Mouse (Mus musculus) stomach, embryonic 15.5 days (tissue): ENCODE results near the gene Myo3b. TPM values are rescaled to one million over a fixed set of nuclear protein-coding genes. Genes with fewer than 3 reads are reported as not detected.

Experiments used
- ATAC-seq: fragments of 200-750 bp; cut with Nextera tagmentation; 2 replicates; pipeline ENCODE4 v1.8.0; 2017; ENCODE audit warnings: low read depth, moderate number of reproducible peaks, moderate TSS enrichment; ENCODE audit not compliant: insufficient read depth, low FRiP score
- H3K27ac ChIP-seq: fragments of 300-500 bp; sonication (generic); 2 replicates; pipeline ENCODE4 v1.5.1; 2015; ENCODE audit warnings: mild to moderate bottlenecking, inconsistent platforms
- H3K27me3 ChIP-seq: fragments of 300-500 bp; sonication (generic); replicated peaks from 2 replicates; pipeline ENCODE4 v1.6.1; 2015; ENCODE audit warnings: inconsistent platforms
- H3K36me3 ChIP-seq: fragments of 300-500 bp; sonication (generic); 2 replicates; pipeline ENCODE4 v1.6.1; 2015; ENCODE audit warnings: inconsistent platforms
- H3K4me1 ChIP-seq: fragments of 300-500 bp; sonication (generic); 2 replicates; pipeline ENCODE4 v1.6.1; 2015; ENCODE audit warnings: inconsistent platforms
- H3K4me2 ChIP-seq: fragments of 300-500 bp; sonication (generic); 2 replicates; pipeline ENCODE4 v1.6.1; 2015; ENCODE audit warnings: mild to moderate bottlenecking, inconsistent platforms
- H3K4me3 ChIP-seq: fragments of 300-500 bp; sonication (generic); replicated peaks from 2 replicates; pipeline ENCODE4 v1.5.1; 2015; ENCODE audit warnings: inconsistent platforms
- H3K9ac ChIP-seq: fragments of 300-500 bp; sonication (generic); 2 replicates; pipeline ENCODE4 v1.6.1; 2015; ENCODE audit warnings: inconsistent platforms
- H3K9me3 ChIP-seq: fragments of 300-500 bp; sonication (generic); 2 replicates; pipeline ENCODE4 v1.6.1; 2016; ENCODE audit warnings: inconsistent platforms
- WGBS: fragments of 180-500 bp; shearing (Covaris S2); methylation state at CpG from one replicate; pipeline ENCODE4 v1.1.7; 2015; 5-methylcytosine and 5-hydroxymethylcytosine counted together
- polyA plus RNA-seq: library from polyadenylated mRNA; unstranded; fragments of >200 nt; fragmentation: Nextera tagmentation; extraction: Ambion mirVana; gene quantifications from 2 replicates; pipeline ENCODE4 v1.2.1, GENCODE M21; 2015

Myo3b gene
- polyA plus RNA-seq, 1 experiment from 2014 or later: 0.37 TPM

- Histone ChIP-seq H3K27ac (no peak overlapping the region), H3K27me3 (no peaks in the 10 kb centered on the region), H3K4me1 (no peaks in the 10 kb centered on the region), H3K9ac (no peak overlapping the region), H3K4me2 (no peak overlapping the region), H3K4me3 (no peak overlapping the region), H3K36me3 (no peaks in the 10 kb centered on the region), H3K9me3 (no peaks in the 10 kb centered on the region)
- WGBS: 53% methylated on average over 12 of the region's 12 CpGs
- no peak for ATAC-seq
Observed at GRCm38 (mm10) chr2:70113798-70114782, 75.2 kb downstream of the Myo3b start.

GRCm38 (mm10) chr2:70118376-70119264, 79.7 kb downstream of the Myo3b start:
- ATAC-seq: no peak
- no peaks in the 10 kb centered on the region for H3K36me3 ChIP-seq
- no peak overlapping the region for H3K4me3 ChIP-seq
- no peak overlapping the region for H3K27ac ChIP-seq
- no peaks in the 10 kb centered on the region for H3K4me1 ChIP-seq
- H3K9ac ChIP-seq: no peak overlapping the region
- 46% methylated on average over 16 of the region's 16 CpGs for WGBS
- no peaks in the 10 kb centered on the region for H3K27me3 ChIP-seq
- no peak overlapping the region for H3K4me2 ChIP-seq
- H3K9me3 ChIP-seq: no peaks in the 10 kb centered on the region

GRCm38 (mm10) chr2:70119265-70119663, 80.3 kb downstream of the Myo3b start:
- Histone ChIP-seq H3K27ac (no peak overlapping the region), H3K9ac (no peak overlapping the region), H3K4me1 (no peaks in the 10 kb centered on the region), H3K4me2 (no peak overlapping the region), H3K27me3 (no peaks in the 10 kb centered on the region), H3K4me3 (no peak overlapping the region), H3K9me3 (no peaks in the 10 kb centered on the region), H3K36me3 (no peaks in the 10 kb centered on the region)
- ATAC-seq: no peak
- 87% methylated on average over 2 of the region's 2 CpGs for WGBS

GRCm38 (mm10) chr2:70126330-70126729, 87.4 kb downstream of the Myo3b start:
- peaks cover 26% of the 10 kb centered on the region for H3K27me3 ChIP-seq
- H3K36me3 ChIP-seq: no peaks in the 10 kb centered on the region
- no peak for ATAC-seq
- H3K9ac ChIP-seq: no peak overlapping the region
- H3K27ac ChIP-seq: no peak overlapping the region
- 67% methylated on average over 10 of the region's 10 CpGs for WGBS
- no peaks in the 10 kb centered on the region for H3K9me3 ChIP-seq
- peaks cover 7% of the 10 kb centered on the region for H3K4me1 ChIP-seq
- H3K4me3 ChIP-seq: no peak overlapping the region
- H3K4me2 ChIP-seq: no peak overlapping the region

GRCm38 (mm10) chr2:70126783-70127182, 87.9 kb downstream of the Myo3b start:
- ATAC-seq: no peak
- Histone ChIP-seq H3K27ac (no peak overlapping the region), H3K4me2 (peak overlapping the region; percentile 33), H3K9me3 (no peaks in the 10 kb centered on the region), H3K4me3 (0 out of 2 replicates have a peak overlapping the region, but pooled peaks have one; percentile 2), H3K9ac (no peak overlapping the region), H3K36me3 (no peaks in the 10 kb centered on the region), H3K4me1 (peaks cover 7% of the 10 kb centered on the region), H3K27me3 (peaks cover 26% of the 10 kb centered on the region)
- 2% methylated on average over 13 of the region's 13 CpGs for WGBS

GRCm38 (mm10) chr2:70127351-70128148, 88.6 kb downstream of the Myo3b start:
- peaks cover 26% of the 10 kb centered on the region for H3K27me3 ChIP-seq
- no peak overlapping the region for H3K9ac ChIP-seq
- no peaks in the 10 kb centered on the region for H3K36me3 ChIP-seq
- 17% methylated on average over 21 of the region's 21 CpGs for WGBS
- H3K4me1 ChIP-seq: peaks cover 7% of the 10 kb centered on the region
- H3K9me3 ChIP-seq: no peaks in the 10 kb centered on the region
- peak; percentile 39; the same call in 1 of the 2 replicates for ATAC-seq
- 0 out of 2 replicates have a peak overlapping the region, but pooled peaks have one; percentile 2 for H3K4me3 ChIP-seq
- no peak overlapping the region for H3K27ac ChIP-seq
- peak overlapping the region; percentile 33; the same call in 1 of the 2 replicates for H3K4me2 ChIP-seq

- Histone ChIP-seq H3K9ac (no peak overlapping the region), H3K4me1 (peaks cover 7% of the 10 kb centered on the region)
- no peak for ATAC-seq
Observed at GRCm38 (mm10) chr2:70128590-70128989, 89.7 kb downstream of the Myo3b start.

GRCm38 (mm10) chr2:70129566-70129965, 90.6 kb downstream of the Myo3b start:
- Histone ChIP-seq H3K27ac (no peak overlapping the region), H3K9ac (no peak overlapping the region), H3K4me2 (no peak overlapping the region), H3K27me3 (peaks cover 26% of the 10 kb centered on the region), H3K4me3 (no peak overlapping the region), H3K36me3 (no peaks in the 10 kb centered on the region), H3K9me3 (no peaks in the 10 kb centered on the region), H3K4me1 (peaks cover 7% of the 10 kb centered on the region)
- no peak for ATAC-seq
- 53% methylated on average over 3 of the region's 3 CpGs for WGBS

More at GRCm38 (mm10) chr2:70128590-70128989, 89.7 kb downstream of the Myo3b start:
- no peaks in the 10 kb centered on the region for H3K9me3 ChIP-seq
- peaks cover 26% of the 10 kb centered on the region for H3K27me3 ChIP-seq
- no peaks in the 10 kb centered on the region for H3K36me3 ChIP-seq
- no peak overlapping the region for H3K4me2 ChIP-seq
- WGBS: 55% methylated on average over 6 of the region's 6 CpGs
- no peak overlapping the region for H3K27ac ChIP-seq
- no peak overlapping the region for H3K4me3 ChIP-seq

- H3K4me2 ChIP-seq: no peak overlapping the region
- H3K4me1 ChIP-seq: no peaks in the 10 kb centered on the region
- no peaks in the 10 kb centered on the region for H3K9me3 ChIP-seq
- ATAC-seq: no peak
- no peak overlapping the region for H3K4me3 ChIP-seq
- WGBS: 86% methylated on average over 4 of the region's 4 CpGs
- peaks cover 4% of the 10 kb centered on the region; the same call in 1 of the 2 replicates for H3K27me3 ChIP-seq
- no peak overlapping the region for H3K9ac ChIP-seq
- H3K36me3 ChIP-seq: no peaks in the 10 kb centered on the region
- H3K27ac ChIP-seq: no peak overlapping the region
Observed at GRCm38 (mm10) chr2:70133281-70133680, 94.4 kb downstream of the Myo3b start.

- H3K4me2 ChIP-seq: no peak overlapping the region
- ATAC-seq: no peak
- H3K36me3 ChIP-seq: no peaks in the 10 kb centered on the region
- no peaks in the 10 kb centered on the region for H3K9me3 ChIP-seq
- H3K9ac ChIP-seq: no peak overlapping the region
- no peaks in the 10 kb centered on the region for H3K4me1 ChIP-seq
- no peak overlapping the region for H3K4me3 ChIP-seq
- WGBS: 83% methylated on average over 4 of the region's 4 CpGs
- H3K27me3 ChIP-seq: no peaks in the 10 kb centered on the region
- no peak overlapping the region for H3K27ac ChIP-seq
Observed at GRCm38 (mm10) chr2:70137226-70137998, 98.5 kb downstream of the Myo3b start.
